Mouse (Mus musculus): Measurements from ENCODE around the gene Ankub1. TPM values are rescaled to one million over a fixed set of nuclear protein-coding genes. Genes with fewer than 3 reads are reported as not detected.

The Ankub1 gene
- total RNA-seq, 2 experiments from 2014 or later: 0.62 to 0.78 TPM

DNA sequence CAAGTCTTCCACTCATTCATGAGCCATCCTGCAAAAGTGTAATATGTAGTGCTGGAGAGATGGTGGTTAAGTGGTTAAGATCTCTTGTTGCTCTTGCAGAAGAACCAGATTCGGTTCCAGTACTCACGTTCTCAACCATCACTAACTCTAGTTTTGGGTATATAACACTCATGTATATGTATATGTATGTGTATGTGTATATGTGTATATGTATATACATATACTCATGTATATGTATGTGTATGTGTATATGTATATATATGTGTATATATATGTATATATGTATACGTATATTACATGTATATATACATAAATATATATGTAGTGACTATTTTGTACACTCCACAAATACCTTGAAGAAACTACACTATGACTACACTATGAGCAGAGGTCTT is 40.7 kb downstream of the Ankub1 start:
- intact Hi-C loops (cut with DNase I): loop anchor here (5.0 kb wide), 1 partner anchor 85 kb away; the partner anchor contains the start of gene Rnf13

DNA sequence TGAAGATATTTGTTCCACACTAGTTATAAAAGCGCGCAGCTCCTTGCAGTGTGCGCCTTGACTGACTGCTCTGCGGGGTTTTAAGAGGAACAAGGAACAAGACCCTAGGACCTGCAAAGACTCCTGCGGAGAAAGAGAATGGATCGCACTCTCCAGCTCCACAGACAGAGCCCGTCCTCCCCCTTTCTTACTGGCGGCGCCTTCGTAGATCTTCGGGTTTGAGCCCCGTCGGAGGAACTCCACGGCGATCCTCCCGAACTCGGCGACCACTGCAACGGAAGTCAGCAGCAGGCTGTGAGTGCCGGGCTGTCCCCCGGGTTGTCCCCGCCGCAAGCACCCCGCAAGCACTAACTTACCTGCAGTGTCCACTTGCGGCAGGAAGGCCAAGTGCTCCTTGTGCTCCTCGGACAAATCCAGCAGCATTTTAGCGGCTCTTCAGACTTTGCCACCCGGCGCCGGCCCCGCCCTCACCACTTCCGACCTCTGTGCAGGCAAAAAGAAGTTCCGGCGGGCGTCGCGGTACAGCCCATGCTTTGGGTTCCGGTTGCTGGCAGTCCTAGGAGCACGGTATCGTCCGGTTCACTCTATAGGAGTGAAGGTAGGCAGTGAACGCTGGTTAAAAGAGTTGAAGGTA is 41.3 kb downstream of the Ankub1 start, which contains the start of gene Commd2:
Gene Commd2, minus strand, starts transcription at position 485 of the 634 bp plus-strand sequence.
- DNase-seq (ENCODE audit: low spot score in 2 of 2): peak; percentile 87 to 91
- intact Hi-C loops (cut with DNase I): loop anchor here (5.0 kb wide), 1 partner anchor 86 kb away; the partner anchor contains the start of gene Rnf13

More for the DNA sequence above, 40.7 kb downstream of the Ankub1 start:
- DNase-seq (ENCODE audit: low spot score in 2 of 2): no peak

DNA sequence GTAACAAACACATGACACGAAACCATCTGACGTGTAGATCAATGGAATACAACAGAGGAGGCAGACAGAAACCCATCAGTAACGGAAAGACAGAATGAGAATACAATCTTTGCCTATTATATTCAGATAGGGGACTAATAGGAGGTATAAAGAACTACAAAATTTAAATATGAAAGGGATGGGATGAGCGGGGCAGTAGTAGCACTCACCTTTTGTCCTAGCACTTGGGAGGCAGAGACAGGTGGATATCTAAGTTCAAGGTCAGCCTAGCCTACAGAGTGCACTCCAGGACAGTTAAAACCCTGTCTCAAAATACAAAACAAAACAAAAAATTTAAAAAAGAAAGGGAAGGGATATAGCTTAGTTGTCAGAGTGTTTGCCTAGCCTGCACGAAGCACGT is 49.4 kb downstream of the Ankub1 start:
- intact Hi-C loops (cut with DNase I): no loop called here
- DNase-seq (ENCODE audit: low spot score in 2 of 2): no peak

DNA sequence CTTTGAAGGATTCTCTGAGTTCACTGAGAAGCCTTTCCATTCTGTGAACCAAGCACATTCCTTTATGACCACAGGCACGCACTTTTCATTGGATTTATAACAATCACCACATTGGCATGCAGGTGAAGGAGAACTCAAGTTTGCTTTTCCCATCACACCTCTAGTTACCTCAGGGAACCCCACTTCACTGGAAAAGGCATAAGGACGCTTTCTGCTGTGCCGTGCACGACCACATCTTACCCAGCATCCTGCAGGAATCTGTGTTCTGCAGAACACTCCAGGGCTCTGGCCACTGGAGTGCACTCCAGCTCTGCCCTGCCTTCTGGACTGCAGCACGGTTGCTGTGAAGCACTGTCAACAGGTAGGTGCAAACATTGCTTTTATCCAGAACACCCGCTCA is 55.0 kb downstream of the Ankub1 start:
- intact Hi-C loops (cut with DNase I): no loop called here
- DNase-seq (ENCODE audit: low spot score in 2 of 2): no peak

DNA sequence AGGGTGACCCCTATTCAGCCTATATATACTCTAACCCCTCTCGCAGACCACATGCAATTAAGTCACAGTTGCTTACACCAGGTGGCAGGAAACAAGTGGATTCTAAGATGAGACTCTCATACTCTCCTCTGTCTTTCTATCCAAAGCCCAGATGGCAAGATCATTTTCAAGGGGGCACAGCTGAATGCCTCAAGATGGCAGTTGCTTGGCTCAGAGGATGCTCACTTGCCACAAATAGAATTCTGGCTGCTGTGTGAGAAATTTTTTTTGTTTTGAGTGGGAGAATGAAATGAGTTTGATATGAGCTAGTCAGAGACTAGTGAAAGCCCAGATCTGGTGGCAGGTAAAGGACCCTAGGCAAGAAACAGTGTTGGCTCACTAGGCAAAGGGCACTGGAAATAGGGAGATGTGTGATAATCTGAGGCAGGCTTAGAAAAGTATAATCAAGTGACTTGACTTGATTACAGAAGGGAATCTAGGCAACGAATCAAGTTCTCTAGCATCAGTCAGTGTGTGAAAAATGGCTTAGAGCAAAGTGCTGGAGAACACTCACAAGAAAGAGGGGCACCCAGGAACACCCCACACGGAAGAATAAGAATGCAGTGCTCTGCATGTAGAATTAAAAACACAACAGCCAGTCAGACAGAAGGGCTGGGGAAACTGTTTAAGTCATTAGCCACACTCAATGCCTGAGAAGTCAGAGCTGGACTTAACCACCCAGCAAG is 57.7 kb downstream of the Ankub1 start:
- intact Hi-C loops (cut with DNase I): no loop called here
- DNase-seq (ENCODE audit: low spot score in 2 of 2): peak; percentile 5 to 67

DNA sequence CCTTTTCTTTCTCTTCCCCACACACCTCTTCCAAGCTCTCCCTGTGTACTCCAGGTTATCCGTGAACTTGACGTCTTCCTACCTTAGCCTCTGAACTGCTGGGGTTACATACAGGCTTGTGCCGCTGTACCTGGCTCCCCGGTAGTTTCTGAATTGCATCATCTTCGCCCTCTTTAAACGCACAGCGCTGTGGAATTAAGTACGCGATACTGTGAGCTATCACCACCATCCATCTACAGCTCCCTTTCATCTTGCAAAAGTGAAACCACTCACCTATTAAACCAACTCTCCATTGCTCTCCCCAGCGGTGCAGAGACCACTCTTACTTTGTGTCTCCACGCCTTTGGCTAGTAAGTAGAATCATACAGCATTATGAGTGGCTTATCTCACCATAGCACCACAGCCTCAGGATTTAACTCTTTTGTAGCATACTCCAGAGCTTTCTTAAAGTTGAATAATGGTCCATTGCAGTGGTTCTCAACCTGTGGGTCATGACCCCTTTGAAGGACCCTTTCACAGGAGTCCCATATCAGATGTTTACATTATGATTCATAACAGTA is 65.6 kb downstream of the Ankub1 start:
- DNase-seq (ENCODE audit: low spot score in 2 of 2): no peak
- intact Hi-C loops (cut with DNase I): loop anchor here (5.0 kb wide), 1 partner anchor 360 kb away; no protein-coding TSS in a partner anchor

DNA sequence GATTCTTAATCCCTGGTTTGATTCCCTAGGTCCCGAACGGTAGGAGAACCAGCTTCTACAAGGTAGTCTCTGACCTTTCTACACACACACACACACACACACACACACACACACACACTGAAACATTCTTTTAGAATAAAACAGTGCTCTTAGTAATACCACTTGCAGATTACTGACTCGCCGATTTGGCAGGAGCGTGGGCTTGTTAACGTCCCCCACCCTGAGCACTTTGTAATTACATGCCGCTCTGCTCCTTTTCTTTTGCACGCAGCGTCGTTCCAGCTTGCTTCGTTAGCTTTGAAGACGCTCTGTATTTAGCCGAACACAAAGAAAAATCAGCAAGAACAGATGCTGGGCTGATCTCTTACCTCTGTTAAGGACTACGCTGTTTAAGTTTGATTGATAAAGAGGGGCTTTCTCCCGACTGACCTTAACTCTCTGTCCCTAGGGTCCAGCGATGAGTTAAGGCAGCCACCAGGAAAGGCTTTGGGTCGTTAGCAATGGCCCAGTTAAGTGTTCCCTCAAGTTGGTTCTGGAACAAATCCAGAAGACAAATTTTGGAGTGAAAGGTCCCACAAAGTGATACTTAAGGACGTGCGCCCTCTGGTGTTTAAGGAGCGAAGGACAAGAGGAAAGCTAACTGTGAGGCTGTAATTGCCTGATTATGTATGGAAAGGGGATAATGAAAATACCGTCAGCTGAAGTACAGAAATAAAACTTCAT is 67.2 kb downstream of the Ankub1 start:
- intact Hi-C loops (cut with DNase I): loop anchor here (1.0 to 5.0 kb wide), 2 partner anchors 159 to 358 kb away; no protein-coding TSS in a partner anchor
- DNase-seq (ENCODE audit: low spot score in 2 of 2): peak; percentile 69 to 75

DNA sequence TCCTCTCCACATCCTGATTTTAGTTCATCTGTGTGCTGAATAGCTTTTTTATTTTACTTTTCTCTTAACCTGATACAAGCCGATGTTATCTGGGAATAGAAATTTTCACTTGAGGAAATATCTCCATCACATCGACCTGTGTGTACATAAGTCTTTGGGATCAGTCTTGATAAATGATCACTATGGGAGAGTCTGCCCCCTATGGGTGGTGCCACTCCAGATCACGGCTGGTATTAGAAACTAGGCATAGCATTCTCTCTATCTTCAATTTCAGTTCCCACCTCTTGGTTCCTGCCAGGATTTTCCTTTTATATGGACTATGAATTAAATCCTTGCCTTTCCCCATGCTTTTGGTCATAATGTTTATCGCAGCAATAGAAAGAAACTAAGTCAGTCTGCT is 72.9 kb downstream of the Ankub1 start:
- DNase-seq (ENCODE audit: low spot score in 2 of 2): no peak
- intact Hi-C loops (cut with DNase I): no loop called here

DNA sequence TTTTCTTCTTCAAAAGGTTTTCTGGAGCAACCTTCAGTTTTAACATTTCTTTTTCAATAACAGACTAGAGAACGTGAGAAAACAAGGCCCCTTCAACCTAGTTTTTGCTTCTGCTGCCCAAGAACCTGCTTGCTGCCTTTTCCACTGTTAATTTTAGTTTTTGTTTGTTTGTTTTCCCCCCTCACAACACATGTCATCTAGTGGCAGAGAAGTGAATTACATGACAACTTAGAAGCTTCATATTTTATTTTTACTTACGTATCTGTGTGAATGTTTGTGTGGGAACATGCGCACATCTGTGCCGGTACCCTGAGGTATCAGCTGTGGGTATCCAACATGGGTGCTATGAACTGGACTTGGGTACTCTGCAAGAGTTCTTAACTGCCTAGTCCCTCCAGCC is 76.9 kb downstream of the Ankub1 start:
- no peak for DNase-seq (ENCODE audit: low spot score in 2 of 2)
- intact Hi-C loops (cut with DNase I): no loop called here

DNA sequence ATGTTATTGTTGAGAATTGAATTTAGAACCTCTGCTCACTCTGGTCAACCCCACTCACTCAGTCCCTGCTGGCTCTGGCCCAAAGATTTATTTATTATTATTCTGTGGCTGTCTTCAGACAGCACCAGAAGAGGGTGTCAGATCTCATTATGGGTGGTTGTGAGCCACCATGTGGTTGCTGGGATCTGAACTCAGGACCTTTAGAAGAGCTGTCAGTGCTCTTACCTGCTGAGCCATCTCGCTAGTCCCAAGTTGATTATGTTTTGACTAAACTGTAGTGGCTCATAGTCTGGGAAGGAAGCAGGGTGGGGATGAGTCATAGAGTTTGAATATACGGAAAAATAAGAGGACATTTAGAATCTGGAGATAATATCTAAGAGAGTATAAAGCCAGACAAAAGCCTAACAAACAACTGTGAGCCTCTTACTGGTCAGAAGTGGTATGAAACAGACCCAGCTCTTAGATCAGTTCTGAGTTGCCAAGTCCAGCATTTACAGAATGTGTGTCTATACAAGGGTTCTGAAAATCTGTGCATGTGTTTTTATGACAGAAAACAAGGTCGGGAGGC is 80.1 kb downstream of the Ankub1 start:
- intact Hi-C loops (cut with DNase I): loop anchor here (5.0 kb wide), 1 partner anchor 345 kb away; no protein-coding TSS in a partner anchor
- DNase-seq (ENCODE audit: low spot score in 2 of 2): no peak

DNA sequence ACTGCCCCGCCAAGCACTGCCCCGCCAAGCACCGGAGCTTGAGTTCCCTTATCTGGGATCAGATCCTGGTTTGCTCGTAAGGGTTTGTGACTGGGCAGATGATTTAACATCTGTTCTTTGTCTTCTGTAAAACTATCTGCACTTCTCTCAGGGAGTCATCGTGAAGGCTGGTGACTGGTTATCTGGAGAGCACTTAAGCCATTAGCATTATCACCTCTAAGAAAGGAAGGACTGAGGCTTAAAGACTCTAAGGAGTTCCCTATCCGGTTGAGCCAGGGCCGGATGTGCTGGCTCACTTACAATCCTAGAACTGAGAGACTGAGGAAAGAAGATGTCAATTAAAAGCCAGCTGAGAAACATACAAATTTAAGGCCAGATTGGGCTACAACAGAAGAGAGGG is 80.8 kb downstream of the Ankub1 start:
- no peak for DNase-seq (ENCODE audit: low spot score in 2 of 2)
- intact Hi-C loops (cut with DNase I): loop anchor here (5.0 kb wide), 1 partner anchor 344 kb away; no protein-coding TSS in a partner anchor

Small RNA genes lying within 50 kb of the gene (microRNA-seq; reads per million reads assigned to microRNA genes)
- gene Mir6377: 0 reads per million in 2 experiments

Other genes with a start within 250 kb of the Ankub1 start
- 10 to 100 TPM; 14.1 to 14.4 TPM for gene Wwtr1, start 116.9 kb downstream of the Ankub1 start, total RNA-seq (2021)
- 10 to 100 TPM; 19.7 to 21.4 TPM for gene Commd2, start 41.1 kb downstream of the Ankub1 start, total RNA-seq (2021)
- 10 to 100 TPM; 78.0 to 84.7 TPM for gene Rnf13, start 43.3 kb upstream of the Ankub1 start, total RNA-seq (2021)
- 100 to 1,000 TPM; 496 to 526 TPM for gene Pfn2, start 155.3 kb upstream of the Ankub1 start, total RNA-seq (2021)